Mouse (Mus musculus) cerebellum, adult 9-10 months (tissue): Measurements from ENCODE around the gene Tmbim1.
A peak's percentile ranks its signal among the peaks of the same experiment; 100 is the strongest.
"Not testable (repeated sequence)": the region's sequence is repeated elsewhere in the genome, so short reads cannot be mapped to it uniquely, and the experiment has no call there.

Experiments used
- DNase-seq: peaks from one replicate; pipeline ENCODE4 v3.0.0; 2022

Tmbim1 gene

GRCm38 (mm10) chr1:74326916-74327315 lies 21.5 kb upstream of the Tmbim1 start:
- DNase-seq, result not testable (repeated sequence)

- no peak for DNase-seq
Measured at GRCm38 (mm10) chr1:74321396-74321795, 16.0 kb upstream of the Tmbim1 start.

GRCm38 (mm10) chr1:74318711-74319110 lies 13.3 kb upstream of the Tmbim1 start:
- DNase-seq, result no peak

- DNase-seq, result no peak
Measured at GRCm38 (mm10) chr1:74316114-74316827, 10.8 kb upstream of the Tmbim1 start.

- no peak for DNase-seq
Measured at GRCm38 (mm10) chr1:74314796-74315195, 9.4 kb upstream of the Tmbim1 start.

- DNase-seq, result peak; percentile 89
Measured at GRCm38 (mm10) chr1:74313049-74313692, 7.7 kb upstream of the Tmbim1 start.

GRCm38 (mm10) chr1:74309767-74310166 lies 4.3 kb upstream of the Tmbim1 start:
- no peak for DNase-seq

GRCm38 (mm10) chr1:74308001-74308964 lies 2.9 kb upstream of the Tmbim1 start:
- no peak for DNase-seq

GRCm38 (mm10) chr1:74307146-74307545 lies 1.7 kb upstream of the Tmbim1 start:
- no peak for DNase-seq

GRCm38 (mm10) chr1:74304946-74305345 lies 476 bp downstream of the Tmbim1 start:
- DNase-seq, result peak; percentile 24

- peak; percentile 58 for DNase-seq
Measured at GRCm38 (mm10) chr1:74304339-74304790, 1.1 kb downstream of the Tmbim1 start.

GRCm38 (mm10) chr1:74303509-74304338 lies 1.7 kb downstream of the Tmbim1 start:
- DNase-seq, result peak; percentile 52

GRCm38 (mm10) chr1:74302835-74303234 lies 2.6 kb downstream of the Tmbim1 start:
- DNase-seq, result peak; percentile 32

GRCm38 (mm10) chr1:74302229-74302628 lies 3.2 kb downstream of the Tmbim1 start:
- no peak for DNase-seq

- no peak for DNase-seq
Measured at GRCm38 (mm10) chr1:74300347-74301110, 4.9 kb downstream of the Tmbim1 start.

- peak; percentile 73 for DNase-seq
Measured at GRCm38 (mm10) chr1:74298996-74299395, 6.4 kb downstream of the Tmbim1 start.

GRCm38 (mm10) chr1:74298157-74298750 lies 7.2 kb downstream of the Tmbim1 start:
- DNase-seq, result no peak

GRCm38 (mm10) chr1:74297269-74297668 lies 8.2 kb downstream of the Tmbim1 start:
- peak; percentile 46 for DNase-seq

GRCm38 (mm10) chr1:74296477-74296876 lies 8.9 kb downstream of the Tmbim1 start:
- DNase-seq, result peak; percentile 33

- DNase-seq, result peak; percentile 89
Measured at GRCm38 (mm10) chr1:74295456-74296171, 9.8 kb downstream of the Tmbim1 start.
